Mouse (Mus musculus) regulatory T cell (primary cell): ENCODE results near the gene Ccdc189.
"Not testable (repeated sequence)": the region's sequence is repeated elsewhere in the genome, so short reads cannot be mapped to it uniquely, and the experiment has no call there.

ENCODE experiments used
- in situ Hi-C: fragments of 300-600 bp; cut with MboI, MseI; formaldehyde crosslinking; loops from one replicate; pipeline ENCODE4 v1.15.1; 2025; ENCODE audit warnings: high pct_unique_total_duplicates

Gene Ccdc189

GRCm38 (mm10) chr7:127588011-127588871 lies at the start of gene Ccdc189, which contains the start of gene Rnf40:
TSS of gene Ccdc189 (minus strand) at chr7:127588595.
TSS of gene Rnf40 (plus strand) at chr7:127588767.
- in situ Hi-C loops = no loop called here

- in situ Hi-C loops = no loop called here
Measured at GRCm38 (mm10) chr7:127636963-127637362, 48.6 kb upstream of the Ccdc189 start.

- in situ Hi-C loops = no loop called here
Measured at GRCm38 (mm10) chr7:127631416-127631815, 43.0 kb upstream of the Ccdc189 start.

- in situ Hi-C loops = no loop called here
Measured at GRCm38 (mm10) chr7:127628646-127629045, 40.3 kb upstream of the Ccdc189 start.

GRCm38 (mm10) chr7:127626471-127626870 lies 38.1 kb upstream of the Ccdc189 start:
- in situ Hi-C loops = no loop called here

- in situ Hi-C loops = no loop called here
Measured at GRCm38 (mm10) chr7:127626039-127626438, 37.6 kb upstream of the Ccdc189 start.

- in situ Hi-C loops = not testable (repeated sequence)
Measured at GRCm38 (mm10) chr7:127618402-127618801, 30.0 kb upstream of the Ccdc189 start.

GRCm38 (mm10) chr7:127617962-127618361 lies 29.6 kb upstream of the Ccdc189 start:
- in situ Hi-C loops = no loop called here

- in situ Hi-C loops = no loop called here
Measured at GRCm38 (mm10) chr7:127616881-127617280, 28.5 kb upstream of the Ccdc189 start.

- in situ Hi-C loops = no loop called here
Measured at GRCm38 (mm10) chr7:127616336-127616735, 27.9 kb upstream of the Ccdc189 start.

GRCm38 (mm10) chr7:127614891-127615843 lies 26.8 kb upstream of the Ccdc189 start, which contains the start of gene Zfp629:
TSS of gene Zfp629 (minus strand) at chr7:127615797.
- in situ Hi-C loops = no loop called here

- in situ Hi-C loops = no loop called here
Measured at GRCm38 (mm10) chr7:127614511-127614890, 26.1 kb upstream of the Ccdc189 start.

- in situ Hi-C loops = no loop called here
Measured at GRCm38 (mm10) chr7:127614091-127614490, 25.7 kb upstream of the Ccdc189 start.

GRCm38 (mm10) chr7:127613501-127613900 lies 25.1 kb upstream of the Ccdc189 start:
- in situ Hi-C loops = no loop called here

- in situ Hi-C loops = no loop called here
Measured at GRCm38 (mm10) chr7:127611561-127611960, 23.2 kb upstream of the Ccdc189 start.

- in situ Hi-C loops = no loop called here
Measured at GRCm38 (mm10) chr7:127611011-127611410, 22.6 kb upstream of the Ccdc189 start.

- in situ Hi-C loops = no loop called here
Measured at GRCm38 (mm10) chr7:127607150-127607549, 18.8 kb upstream of the Ccdc189 start.

- in situ Hi-C loops = no loop called here
Measured at GRCm38 (mm10) chr7:127604256-127604655, 15.9 kb upstream of the Ccdc189 start.

GRCm38 (mm10) chr7:127602903-127603302 lies 14.5 kb upstream of the Ccdc189 start:
- in situ Hi-C loops = no loop called here

GRCm38 (mm10) chr7:127601735-127602134 lies 13.3 kb upstream of the Ccdc189 start:
- in situ Hi-C loops = no loop called here

GRCm38 (mm10) chr7:127600612-127601011 lies 12.2 kb upstream of the Ccdc189 start:
- in situ Hi-C loops = no loop called here

- in situ Hi-C loops = loop anchor here (5.0 kb wide), 1 partner anchor 61 kb away; no protein-coding TSS in a partner anchor
Measured at GRCm38 (mm10) chr7:127596747-127597146, 8.4 kb upstream of the Ccdc189 start.
